Mouse (Mus musculus) brain, embryonic 14.5 days (tissue): ENCODE measurements around the gene Prss2.
"Not testable (repeated sequence)": the region's sequence is repeated elsewhere in the genome, so short reads cannot be mapped to it uniquely, and the experiment has no call there.

ENCODE experiments used
- CTCF ChIP-seq: fragments of 200-500 bp; IDR thresholded peaks from 2 replicates; pipeline ENCODE4 v1.5.1; 2012; ENCODE audit warnings: inconsistent platforms, mild to moderate bottlenecking, moderate library complexity, borderline replicate concordance; ENCODE audit not compliant: insufficient read depth, insufficient read length; ENCODE audit errors: extremely low read depth
- POLR2A ChIP-seq: fragments of 200-500 bp; IDR thresholded peaks from 2 replicates; pipeline ENCODE4 v1.6.1; 2012; ENCODE audit warnings: mild to moderate bottlenecking, inconsistent platforms, borderline replicate concordance; ENCODE audit not compliant: poor library complexity, insufficient read depth, insufficient read length, severe bottlenecking; ENCODE audit errors: extremely low read depth

DNA sequence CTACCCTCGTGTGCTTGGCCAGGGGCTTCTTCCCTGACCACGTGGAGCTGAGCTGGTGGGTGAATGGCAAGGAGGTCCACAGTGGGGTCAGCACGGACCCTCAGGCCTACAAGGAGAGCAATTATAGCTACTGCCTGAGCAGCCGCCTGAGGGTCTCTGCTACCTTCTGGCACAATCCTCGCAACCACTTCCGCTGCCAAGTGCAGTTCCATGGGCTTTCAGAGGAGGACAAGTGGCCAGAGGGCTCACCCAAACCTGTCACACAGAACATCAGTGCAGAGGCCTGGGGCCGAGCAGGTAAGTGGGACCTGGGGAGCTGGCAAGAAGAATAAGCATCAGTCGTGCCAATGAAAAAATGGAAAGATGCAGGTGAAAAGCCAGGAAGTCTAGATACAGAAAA lies 16.7 kb downstream of the Prss2 start:
- not testable (repeated sequence) for TF ChIP-seq CTCF, POLR2A
